Mouse (Mus musculus): Measurements from ENCODE around the gene Lrrk1. TPM values are rescaled to one million over a fixed set of nuclear protein-coding genes. Genes with fewer than 3 reads are reported as not detected.

Lrrk1 gene
- polyA plus RNA-seq, 1 experiment from 2014 or later: 8.0 TPM

GRCm38 (mm10) chr7:66339625-66340024, 48.5 kb downstream of the Lrrk1 start:
- ATAC-seq (ENCODE audit: extremely low read depth, insufficient number of reproducible peaks, low FRiP score, low TSS enrichment): no peak
- no peak overlapping the region for H3K4me3 ChIP-seq
- peak overlapping the region; percentile 44; the same call in 1 of the 2 replicates for H3K9ac ChIP-seq
- peaks cover 20% of the 10 kb centered on the region for H3K4me1 ChIP-seq
- H3K9me3 ChIP-seq: no peaks in the 10 kb centered on the region
- H3K27me3 ChIP-seq (replicated peaks): no peaks in the 10 kb centered on the region
- peaks cover 7% of the 10 kb centered on the region; the same call in 1 of the 2 replicates for H3K36me3 ChIP-seq
- H3K4me2 ChIP-seq: peak overlapping the region; percentile 20
- WGBS: 14% methylated on average over 5 of the region's 5 CpGs
- H3K27ac ChIP-seq (replicated peaks): peak overlapping the region; percentile 40

- H3K4me2 ChIP-seq: no peak overlapping the region
- no peaks in the 10 kb centered on the region for H3K9me3 ChIP-seq
- WGBS: 85% methylated on average over 2 of the region's 2 CpGs
- H3K36me3 ChIP-seq: peaks cover 32% of the 10 kb centered on the region
- H3K4me3 ChIP-seq: no peak overlapping the region
- no peak for ATAC-seq (ENCODE audit: extremely low read depth, insufficient number of reproducible peaks, low FRiP score, low TSS enrichment)
- H3K4me1 ChIP-seq: peaks cover 20% of the 10 kb centered on the region
- no peak overlapping the region for H3K9ac ChIP-seq
- H3K27ac ChIP-seq (replicated peaks): no peak overlapping the region
- H3K27me3 ChIP-seq (replicated peaks): no peaks in the 10 kb centered on the region
Observed at GRCm38 (mm10) chr7:66336955-66337354, 51.2 kb downstream of the Lrrk1 start.

DNA sequence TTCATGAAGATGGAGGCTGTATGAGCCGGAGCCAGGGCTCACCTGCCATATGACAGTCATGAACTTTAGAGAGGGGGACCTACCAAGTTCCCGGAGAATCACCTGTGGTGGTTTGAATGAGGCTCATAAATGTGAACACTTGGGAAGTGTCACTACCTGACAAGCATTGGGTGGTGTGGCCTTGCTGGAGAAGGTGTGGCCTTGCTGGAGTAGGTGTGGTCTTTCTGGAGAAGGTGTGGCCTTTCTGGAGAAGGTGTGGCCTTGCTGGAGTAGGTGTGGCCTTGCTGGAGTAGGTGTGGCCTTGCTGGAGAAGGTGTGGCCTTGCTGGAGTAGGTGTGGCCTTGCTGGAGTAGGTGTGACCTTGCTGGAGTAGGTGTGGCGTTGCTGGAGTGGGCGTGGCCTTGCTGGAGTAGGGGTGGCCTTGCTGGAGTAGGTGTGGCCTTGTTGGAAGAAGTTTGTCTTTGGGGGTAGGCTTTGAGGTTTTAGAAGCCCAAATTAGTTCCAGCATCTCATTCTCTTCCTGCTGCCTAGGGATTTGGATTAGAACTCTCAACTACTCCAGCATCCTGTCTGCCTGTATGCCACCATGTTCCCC, 54.1 kb downstream of the Lrrk1 start:
- H3K4me3 ChIP-seq: no peak overlapping the region
- no peak for ATAC-seq (ENCODE audit: extremely low read depth, insufficient number of reproducible peaks, low FRiP score, low TSS enrichment)
- H3K36me3 ChIP-seq: peaks cover 34% of the 10 kb centered on the region
- H3K4me2 ChIP-seq: no peak overlapping the region
- peaks cover 3% of the 10 kb centered on the region for H3K4me1 ChIP-seq
- no peaks in the 10 kb centered on the region for H3K9me3 ChIP-seq
- WGBS: 77% methylated on average over 4 of the region's 4 CpGs
- H3K9ac ChIP-seq: no peak overlapping the region
- H3K27me3 ChIP-seq (replicated peaks): no peaks in the 10 kb centered on the region
- H3K27ac ChIP-seq (replicated peaks): no peak overlapping the region

- Histone ChIP-seq H3K9ac (no peak overlapping the region), H3K27me3 (replicated peaks) (no peaks in the 10 kb centered on the region), H3K4me1 (no peaks in the 10 kb centered on the region), H3K9me3 (no peaks in the 10 kb centered on the region), H3K4me2 (no peak overlapping the region), H3K4me3 (no peak overlapping the region), H3K36me3 (peaks cover 34% of the 10 kb centered on the region), H3K27ac (replicated peaks) (no peak overlapping the region)
- no peak for ATAC-seq (ENCODE audit: extremely low read depth, insufficient number of reproducible peaks, low FRiP score, low TSS enrichment)
- WGBS: 87% methylated on average over 8 of the region's 8 CpGs
Observed at GRCm38 (mm10) chr7:66332340-66332739, 55.8 kb downstream of the Lrrk1 start.

DNA sequence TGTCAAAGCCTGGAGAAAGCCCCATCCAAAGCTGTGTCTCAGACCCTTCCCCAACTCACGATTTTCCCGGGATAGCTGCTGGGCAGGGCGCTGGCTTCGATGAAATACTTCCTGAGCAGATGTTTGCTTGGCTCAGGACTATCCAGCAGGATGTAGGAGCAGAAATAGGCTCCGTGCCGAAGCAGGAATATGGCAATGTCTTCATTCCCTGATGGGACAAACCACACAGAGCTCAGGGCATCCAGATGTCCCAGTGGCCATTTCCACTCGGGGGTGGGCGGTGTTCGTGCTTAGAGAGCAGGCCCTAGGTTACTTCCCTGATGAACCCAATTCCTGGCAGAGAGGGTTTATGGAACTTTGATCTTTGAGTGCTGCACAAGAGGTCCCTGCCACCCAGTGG, 57.5 kb downstream of the Lrrk1 start:
- peaks cover 34% of the 10 kb centered on the region for H3K36me3 ChIP-seq
- H3K4me2 ChIP-seq: no peak overlapping the region
- 77% methylated on average over 9 of the region's 9 CpGs for WGBS
- no peak overlapping the region for H3K27ac ChIP-seq (replicated peaks)
- no peak overlapping the region for H3K4me3 ChIP-seq
- ATAC-seq (ENCODE audit: extremely low read depth, insufficient number of reproducible peaks, low FRiP score, low TSS enrichment): no peak
- H3K27me3 ChIP-seq (replicated peaks): no peaks in the 10 kb centered on the region
- no peak overlapping the region for H3K9ac ChIP-seq
- no peaks in the 10 kb centered on the region for H3K9me3 ChIP-seq
- peaks cover 4% of the 10 kb centered on the region for H3K4me1 ChIP-seq

GRCm38 (mm10) chr7:66327516-66327915, 60.6 kb downstream of the Lrrk1 start:
- ATAC-seq (ENCODE audit: extremely low read depth, insufficient number of reproducible peaks, low FRiP score, low TSS enrichment): no peak
- H3K4me1 ChIP-seq: peaks cover 18% of the 10 kb centered on the region
- no peak overlapping the region for H3K9ac ChIP-seq
- H3K4me2 ChIP-seq: no peak overlapping the region
- no peaks in the 10 kb centered on the region for H3K27me3 ChIP-seq (replicated peaks)
- H3K9me3 ChIP-seq: no peaks in the 10 kb centered on the region
- no peak overlapping the region for H3K4me3 ChIP-seq
- H3K27ac ChIP-seq (replicated peaks): no peak overlapping the region
- 87% methylated on average over 2 of the region's 2 CpGs for WGBS
- H3K36me3 ChIP-seq: peaks cover 13% of the 10 kb centered on the region

GRCm38 (mm10) chr7:66325419-66326053, 62.6 kb downstream of the Lrrk1 start:
- no peaks in the 10 kb centered on the region for H3K27me3 ChIP-seq (replicated peaks)
- no peak for ATAC-seq (ENCODE audit: extremely low read depth, insufficient number of reproducible peaks, low FRiP score, low TSS enrichment)
- peaks cover 27% of the 10 kb centered on the region for H3K4me1 ChIP-seq
- no peak overlapping the region for H3K4me3 ChIP-seq
- H3K36me3 ChIP-seq: peaks cover 6% of the 10 kb centered on the region; the same call in 1 of the 2 replicates
- H3K9me3 ChIP-seq: no peaks in the 10 kb centered on the region
- H3K4me2 ChIP-seq: no peak overlapping the region
- H3K27ac ChIP-seq (replicated peaks): peak overlapping the region; percentile 39; the same call in 1 of the 2 replicates
- H3K9ac ChIP-seq: peak overlapping the region; percentile 19; the same call in 1 of the 2 replicates
- WGBS: 50% methylated on average over 3 of the region's 3 CpGs

- no peak overlapping the region for H3K27ac ChIP-seq (replicated peaks)
- WGBS: 66% methylated on average over 9 of the region's 9 CpGs
- H3K36me3 ChIP-seq: no peaks in the 10 kb centered on the region
- H3K4me2 ChIP-seq: no peak overlapping the region
- H3K9me3 ChIP-seq: no peaks in the 10 kb centered on the region
- no peak for ATAC-seq (ENCODE audit: extremely low read depth, insufficient number of reproducible peaks, low FRiP score, low TSS enrichment)
- no peaks in the 10 kb centered on the region for H3K27me3 ChIP-seq (replicated peaks)
- peaks cover 27% of the 10 kb centered on the region for H3K4me1 ChIP-seq
- H3K9ac ChIP-seq: no peak overlapping the region
- no peak overlapping the region for H3K4me3 ChIP-seq
Observed at GRCm38 (mm10) chr7:66323252-66324015, 64.7 kb downstream of the Lrrk1 start.

DNA sequence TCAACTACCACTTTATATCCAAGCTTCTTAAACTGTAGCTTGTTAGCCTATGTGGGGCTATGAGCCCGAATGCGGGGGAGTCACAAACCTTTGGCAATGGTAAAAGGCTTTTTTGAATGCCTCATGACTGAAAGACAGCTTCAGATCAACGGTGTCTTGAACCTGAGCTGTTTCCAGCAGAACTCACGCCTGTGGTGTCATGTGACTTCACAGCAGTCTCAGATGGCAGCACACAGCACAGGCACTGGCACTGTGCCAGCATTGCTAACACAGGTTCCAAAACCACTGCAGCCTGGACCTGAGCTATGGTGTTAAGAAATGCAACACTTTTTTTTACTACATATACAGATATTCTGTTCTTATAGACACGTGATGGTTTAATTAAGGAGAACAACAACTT, 67.2 kb downstream of the Lrrk1 start:
- peaks cover 2% of the 10 kb centered on the region; the same call in 1 of the 2 replicates for H3K9me3 ChIP-seq
- H3K4me2 ChIP-seq: no peak overlapping the region
- no peak for ATAC-seq (ENCODE audit: extremely low read depth, insufficient number of reproducible peaks, low FRiP score, low TSS enrichment)
- no peaks in the 10 kb centered on the region for H3K27me3 ChIP-seq (replicated peaks)
- H3K9ac ChIP-seq: no peak overlapping the region
- no peak overlapping the region for H3K27ac ChIP-seq (replicated peaks)
- H3K4me3 ChIP-seq: no peak overlapping the region
- H3K4me1 ChIP-seq: peaks cover 27% of the 10 kb centered on the region
- peaks cover 5% of the 10 kb centered on the region for H3K36me3 ChIP-seq
- WGBS: 48% methylated on average over 5 of the region's 5 CpGs

- Histone ChIP-seq H3K27ac (replicated peaks) (no peak overlapping the region), H3K4me2 (no peak overlapping the region), H3K4me1 (peaks cover 9% of the 10 kb centered on the region), H3K9ac (no peak overlapping the region), H3K4me3 (no peak overlapping the region), H3K9me3 (peaks cover 6% of the 10 kb centered on the region; the same call in 1 of the 2 replicates), H3K36me3 (peaks cover 14% of the 10 kb centered on the region), H3K27me3 (replicated peaks) (no peaks in the 10 kb centered on the region)
- WGBS: 83% methylated on average over 6 of the region's 6 CpGs
- no peak for ATAC-seq (ENCODE audit: extremely low read depth, insufficient number of reproducible peaks, low FRiP score, low TSS enrichment)
Observed at GRCm38 (mm10) chr7:66318147-66318546, 70.0 kb downstream of the Lrrk1 start.

Data from heart, embryonic 13.5 days (tissue).